Mouse (Mus musculus): ENCODE data around the gene Ldah.

DNA sequence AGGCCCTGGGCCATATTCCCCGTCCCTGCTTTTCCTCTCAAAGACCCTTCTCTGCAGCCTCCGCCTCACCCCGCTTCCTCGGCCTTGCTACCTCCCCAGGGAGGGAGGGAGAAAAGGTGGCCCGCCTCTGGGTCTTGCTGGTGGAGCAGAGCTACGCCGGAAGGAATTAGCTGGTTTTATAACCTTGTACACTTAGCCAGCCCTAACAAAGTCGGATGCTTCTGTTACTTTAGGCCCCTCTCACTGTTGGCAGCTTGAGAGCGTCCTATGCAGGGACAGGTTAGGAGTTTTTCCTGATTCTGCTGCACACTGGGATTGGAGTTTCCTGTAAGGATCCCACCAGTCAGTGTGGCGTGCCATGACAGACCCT is 92.2 kb downstream of the Ldah start:
- TF ChIP-seq POLR2A (IDR thresholded peaks at IDR 0.05; ENCODE audit: insufficient read depth, low read depth, low read length) (no peak), CTCF (IDR thresholded peaks at IDR 0.05) (no peak)

All from heart, adult 2 months (tissue).